Mouse (Mus musculus) cerebellum, adult 2 months (tissue): ENCODE measurements around the gene Atxn2. TPM values are rescaled to one million over a fixed set of nuclear protein-coding genes. Genes with fewer than 3 reads are reported as not detected.

ENCODE experiments used
- DNase-seq, 2 experiments: peaks; one replicate each; pipeline ENCODE4 v3.0.0; 2021
- H3K27ac ChIP-seq: fragments of 200-500 bp; 2 replicates; pipeline ENCODE4 v1.5.1; 2012; ENCODE audit warnings: low read length, control low read depth, inconsistent platforms; ENCODE audit not compliant: insufficient read depth
- H3K27me3 ChIP-seq: fragments of 200-500 bp; 2 replicates; pipeline ENCODE4 v1.6.1; 2012; ENCODE audit warnings: inconsistent platforms, mild to moderate bottlenecking, low read length, moderate library complexity; ENCODE audit not compliant: control insufficient read depth, insufficient read depth
- H3K4me1 ChIP-seq: fragments of 200-500 bp; 2 replicates; pipeline ENCODE4 v1.6.1; 2011; ENCODE audit warnings: low read length; ENCODE audit not compliant: control insufficient read depth, insufficient read depth
- H3K4me3 ChIP-seq: fragments of 200-500 bp; replicated peaks from 2 replicates; pipeline ENCODE3; 2011; ENCODE audit warnings: mild to moderate bottlenecking, low read depth, low read length, control low read depth; ENCODE audit not compliant: insufficient read depth
- CTCF ChIP-seq: fragments of 200-500 bp; IDR thresholded peaks from 2 replicates; pipeline ENCODE4 v1.5.1; 2011; ENCODE audit warnings: low read depth, mild to moderate bottlenecking, control low read depth, low read length, moderate library complexity, borderline replicate concordance; ENCODE audit not compliant: insufficient read depth
- POLR2A ChIP-seq: fragments of 200-500 bp; IDR thresholded peaks from 2 replicates; pipeline ENCODE4 v1.6.1; 2011; ENCODE audit warnings: low read length, control low read depth, borderline replicate concordance; ENCODE audit not compliant: insufficient read depth
- WGBS: fragments of 180-500 bp; shearing (Covaris S2); methylation state at CpG from one replicate; pipeline ENCODE4 v1.1.7; 2018; 5-methylcytosine and 5-hydroxymethylcytosine counted together
- polyA plus RNA-seq: library from polyadenylated mRNA; depleted of rRNA; stranded (reverse); fragments of >200 nt; gene quantifications from 2 replicates; pipeline ENCODE4 v1.2.3, GENCODE M21; 2012; rRNA removed

Atxn2 gene
- polyA plus RNA-seq, result 149 and 165 TPM in 2 replicates

DNA sequence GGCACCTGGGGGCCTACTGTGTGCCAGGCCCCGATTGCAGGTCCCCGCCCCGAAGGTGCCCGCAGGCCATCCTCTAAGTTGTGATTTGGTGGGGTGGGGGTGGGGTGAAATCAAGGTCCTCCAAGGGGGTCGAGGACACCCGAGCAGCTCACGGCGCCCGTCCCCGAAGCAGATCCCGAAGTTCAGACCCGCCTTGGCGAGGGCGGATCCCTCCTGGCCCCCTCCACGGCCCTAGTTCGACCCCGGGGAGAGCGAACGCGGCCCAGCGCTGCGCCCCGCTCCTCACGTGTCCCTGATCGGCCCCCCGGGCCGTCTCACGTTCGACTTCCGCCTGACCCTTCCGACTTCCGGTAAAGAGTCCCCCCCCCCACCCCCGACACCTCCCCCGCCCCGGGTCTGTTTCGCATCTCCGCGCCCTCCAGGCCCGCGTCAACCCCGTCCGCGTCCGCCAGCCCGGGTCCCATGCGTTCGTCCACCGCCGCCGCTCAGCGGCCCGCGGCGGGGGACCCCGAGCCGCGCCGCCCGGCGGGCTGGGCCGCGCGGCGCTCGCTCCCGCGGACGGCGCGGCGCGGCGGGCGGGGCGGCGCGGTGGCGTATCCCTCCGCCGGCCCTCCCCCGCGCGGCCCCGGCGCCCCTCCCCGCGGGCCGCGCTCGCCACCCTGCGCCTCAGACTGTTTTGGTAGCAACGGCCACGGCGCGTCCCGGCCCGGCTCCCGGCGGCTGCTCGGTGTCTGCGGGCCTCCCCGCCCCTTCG lies at the start of gene Atxn2:
Atxn2 (plus strand) TSS at position 164 of the 754 bp plus-strand sequence.
- DNase-seq, result peak; percentile 83 to 91
- TF ChIP-seq CTCF, result no peak
- peak; percentile 95 for TF ChIP-seq POLR2A
- Histone ChIP-seq H3K27me3 (no peaks in the 10 kb centered on the region), H3K4me1 (peaks cover 6% of the 10 kb centered on the region), H3K27ac (peak within 1 kb of the TSS; percentile 74), H3K4me3 (peak within 1 kb of the TSS; percentile 72)
- WGBS, result 4% methylated on average over 67 of the region's 103 CpGs

DNA sequence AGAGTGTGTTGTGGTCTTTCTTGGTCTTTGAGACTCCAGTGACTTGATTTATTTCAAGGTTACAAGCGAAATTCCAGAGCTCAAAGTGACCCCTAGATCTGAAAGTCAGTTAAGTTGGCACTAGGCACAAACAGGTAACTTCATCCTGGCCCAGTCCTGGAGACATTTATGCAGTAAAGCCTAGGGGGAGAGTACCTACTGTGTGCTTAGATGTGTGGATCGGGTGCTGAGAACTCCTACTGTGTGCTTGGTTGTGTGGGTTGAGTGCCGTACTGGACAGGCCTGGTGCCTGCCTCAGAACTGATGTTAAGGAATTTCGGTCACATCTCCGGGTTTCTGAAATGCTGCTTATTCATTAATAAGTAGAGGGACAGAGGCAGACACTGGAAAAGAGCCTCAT lies 49.6 kb upstream of the Atxn2 start:
- Histone ChIP-seq H3K27ac (no peak overlapping the region), H3K27me3 (no peaks in the 10 kb centered on the region), H3K4me1 (peaks cover 8% of the 10 kb centered on the region; the same call in 1 of the 2 replicates), H3K4me3 (peak overlapping the region; percentile 82)
- DNase-seq, result no peak
- TF ChIP-seq CTCF (no peak), POLR2A (no peak)
- 73% methylated on average over 5 of the region's 5 CpGs for WGBS

DNA sequence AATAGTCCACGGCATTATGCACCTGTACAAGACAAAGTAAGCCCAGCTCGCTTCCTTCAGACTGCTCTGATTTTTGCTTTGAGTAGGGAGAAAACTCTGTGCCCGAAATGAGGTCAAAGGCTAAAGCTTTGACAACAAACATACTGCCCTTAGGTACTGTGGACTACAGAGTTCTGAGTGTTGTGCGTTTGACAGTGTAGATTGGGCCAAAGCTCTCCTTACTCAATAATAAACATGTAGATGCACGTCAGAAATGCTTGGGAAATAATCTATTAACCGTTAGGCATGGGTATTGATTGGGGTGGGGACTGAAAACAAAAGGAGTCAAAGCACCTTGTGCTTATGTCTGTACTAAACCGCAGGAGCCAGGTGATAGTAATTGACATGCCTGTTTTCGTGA lies 47.7 kb upstream of the Atxn2 start:
- no peak for DNase-seq
- 92% methylated on average over 8 of the region's 8 CpGs for WGBS
- TF ChIP-seq CTCF (no peak), POLR2A (no peak)
- Histone ChIP-seq H3K4me3 (no peak overlapping the region), H3K27me3 (no peaks in the 10 kb centered on the region), H3K4me1 (peaks cover 8% of the 10 kb centered on the region; the same call in 1 of the 2 replicates), H3K27ac (no peak overlapping the region)

DNA sequence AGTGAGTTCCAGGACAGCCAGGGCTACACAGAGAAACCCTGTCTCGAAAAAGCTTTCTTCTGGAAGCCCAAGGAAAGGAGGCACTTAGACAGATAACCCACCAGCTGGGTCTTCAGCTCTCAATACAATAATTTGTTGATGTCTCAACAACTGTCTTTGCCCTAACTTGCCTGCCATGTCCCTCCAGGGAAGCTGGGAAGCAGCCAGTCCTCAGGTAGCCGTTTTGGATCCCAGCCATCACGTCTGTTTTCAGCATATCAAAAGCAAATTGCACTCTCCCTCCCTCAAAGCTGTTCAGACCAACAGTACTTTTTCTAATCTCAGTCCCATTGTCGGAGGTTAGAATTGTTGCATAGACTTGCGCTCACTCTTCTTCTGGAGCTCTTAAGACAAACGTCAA lies 47.1 kb upstream of the Atxn2 start:
- H3K27ac ChIP-seq, result no peak overlapping the region
- 60% methylated on average over 6 of the region's 6 CpGs for WGBS
- H3K27me3 ChIP-seq, result no peaks in the 10 kb centered on the region
- peaks cover 8% of the 10 kb centered on the region; the same call in 1 of the 2 replicates for H3K4me1 ChIP-seq
- peak; percentile 44 to 47 for DNase-seq
- H3K4me3 ChIP-seq, result no peak overlapping the region
- no peak for TF ChIP-seq POLR2A
- no peak for TF ChIP-seq CTCF

DNA sequence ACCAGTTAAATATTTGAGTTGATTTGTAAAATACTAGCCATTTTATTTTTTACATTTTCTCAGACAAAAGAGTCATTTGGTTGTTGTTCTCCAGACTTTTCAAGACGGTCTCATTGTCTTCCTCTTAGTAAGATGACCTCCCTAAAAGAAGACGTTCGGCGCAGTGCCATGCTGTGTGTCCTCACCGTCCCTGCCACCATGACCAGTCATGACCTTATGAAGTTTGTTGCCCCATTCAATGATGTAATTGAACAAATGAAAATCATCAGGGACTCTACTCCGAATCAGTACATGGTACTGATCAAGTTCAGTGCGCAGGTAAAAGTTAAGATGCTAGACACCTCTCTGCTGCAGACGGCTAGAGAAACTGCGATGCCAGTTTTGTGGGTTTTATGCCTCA lies 46.2 kb upstream of the Atxn2 start:
- no peak for DNase-seq
- H3K27ac ChIP-seq, result no peak overlapping the region
- no peaks in the 10 kb centered on the region for H3K27me3 ChIP-seq
- no peak overlapping the region for H3K4me3 ChIP-seq
- TF ChIP-seq CTCF (no peak), POLR2A (no peak)
- WGBS, result 96% methylated on average over 9 of the region's 9 CpGs
- peaks cover 8% of the 10 kb centered on the region; the same call in 1 of the 2 replicates for H3K4me1 ChIP-seq

DNA sequence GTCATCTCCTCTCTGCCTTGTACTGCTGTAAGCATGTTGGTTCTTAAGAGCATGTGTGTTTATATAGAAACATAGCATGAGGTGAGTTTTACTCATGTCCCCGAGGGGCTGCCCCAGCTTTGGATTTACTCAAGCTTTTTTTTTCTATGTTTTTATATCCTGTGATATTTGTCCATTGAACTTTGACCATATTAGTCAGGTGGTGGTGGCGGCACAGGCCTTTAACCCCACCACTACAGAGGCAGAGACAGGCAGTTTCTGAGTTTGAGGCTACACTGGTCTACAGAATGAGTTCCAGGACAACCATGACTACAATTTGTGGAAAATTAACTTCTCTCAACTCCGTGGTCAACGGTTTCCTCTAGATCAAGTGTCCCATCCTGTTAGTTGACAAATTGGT lies 44.1 kb upstream of the Atxn2 start:
- Histone ChIP-seq H3K27ac (no peak overlapping the region), H3K4me3 (no peak overlapping the region), H3K4me1 (no peaks in the 10 kb centered on the region), H3K27me3 (no peaks in the 10 kb centered on the region)
- DNase-seq, result no peak
- no peak for TF ChIP-seq POLR2A
- no peak for TF ChIP-seq CTCF
- 92% methylated on average over 4 of the region's 4 CpGs for WGBS

DNA sequence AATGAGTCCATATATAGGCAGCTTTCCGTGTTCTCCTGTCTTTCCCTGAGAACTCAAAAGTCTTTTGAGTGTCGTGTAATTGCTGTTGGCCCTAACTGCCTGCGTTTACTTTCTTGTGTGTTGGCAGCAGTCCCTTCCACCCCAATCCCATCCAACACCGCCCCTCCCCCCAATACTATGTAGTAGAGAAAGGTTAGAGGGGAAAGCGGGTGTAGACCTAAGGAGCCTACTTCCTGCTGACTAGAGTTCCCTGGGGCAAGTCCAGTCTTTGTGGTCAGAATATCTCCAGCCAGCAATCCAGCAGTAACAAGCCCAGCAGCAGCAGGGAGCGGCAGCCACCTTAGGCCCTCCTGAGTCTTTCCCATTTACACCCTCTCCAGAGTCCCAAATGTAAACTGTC lies 42.7 kb upstream of the Atxn2 start:
- 53% methylated on average over 6 of the region's 6 CpGs for WGBS
- TF ChIP-seq POLR2A, result no peak
- TF ChIP-seq CTCF, result no peak
- Histone ChIP-seq H3K27me3 (no peaks in the 10 kb centered on the region), H3K4me1 (no peaks in the 10 kb centered on the region), H3K27ac (no peak overlapping the region), H3K4me3 (no peak overlapping the region)
- DNase-seq, result no peak

DNA sequence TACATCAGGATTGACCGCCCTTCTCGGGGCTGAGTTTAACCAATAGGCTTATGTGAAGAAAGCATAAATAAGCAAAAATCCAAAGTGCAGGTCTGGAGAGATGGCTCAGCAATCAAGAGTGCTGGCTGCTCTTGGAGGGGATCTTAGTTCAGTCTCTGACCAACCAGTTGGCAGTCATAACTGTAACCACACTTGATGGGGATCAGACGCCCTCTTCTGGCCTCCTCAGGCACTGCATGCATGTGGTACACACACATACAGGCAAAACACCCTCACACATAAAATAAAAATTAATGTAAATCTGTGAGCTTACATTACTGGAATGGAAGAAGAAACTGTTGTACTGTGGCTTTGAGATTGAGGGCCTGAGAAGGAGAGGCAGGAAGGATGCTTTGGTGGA lies 40.7 kb upstream of the Atxn2 start:
- H3K27ac ChIP-seq, result no peak overlapping the region
- H3K27me3 ChIP-seq, result no peaks in the 10 kb centered on the region
- H3K4me1 ChIP-seq, result no peaks in the 10 kb centered on the region
- WGBS, result 81% methylated on average over 3 of the region's 3 CpGs
- DNase-seq, result no peak
- TF ChIP-seq CTCF (peak; percentile 36; the same call in 1 of the 2 replicates), POLR2A (no peak)
- H3K4me3 ChIP-seq, result no peak overlapping the region
